Mouse (Mus musculus): ENCODE measurements around the gene Cbx7. TPM values are rescaled to one million over a fixed set of nuclear protein-coding genes. Genes with fewer than 3 reads are reported as not detected.

Gene Cbx7
- polyA plus RNA-seq, 1 experiment: 32.8 TPM

GRCm38 (mm10) chr15:79883352-79883822 is 87.5 kb downstream of the Cbx7 start:
- H3K27ac ChIP-seq (ENCODE audit: insufficient read depth, low read depth, low read length): peak overlapping the region; percentile 33; the same call in 1 of the 2 replicates
- H3K4me3 ChIP-seq (ENCODE audit: low read depth, low read length): peak overlapping the region; percentile 60

GRCm38 (mm10) chr15:79882623-79883267 is 88.2 kb downstream of the Cbx7 start:
- peaks cover 3% of the 10 kb centered on the region; the same call in 1 of the 2 replicates for H3K4me1 ChIP-seq (ENCODE audit: control insufficient read depth, insufficient read depth, insufficient read length, low read length)
- H3K36me3 ChIP-seq (ENCODE audit: control insufficient read depth, insufficient read depth, low read length): no peaks in the 10 kb centered on the region
- no peak overlapping the region for H3K27ac ChIP-seq (ENCODE audit: insufficient read depth, low read depth, low read length)
- 33% methylated on average over 19 of the region's 19 CpGs for WGBS
- H3K4me3 ChIP-seq (ENCODE audit: low read depth, low read length): peak overlapping the region; percentile 60; the same call in 1 of the 2 replicates
- TF ChIP-seq POLR2A (IDR thresholded peaks at IDR 0.05; ENCODE audit: low read depth, low read length): no peak
- TF ChIP-seq CTCF (IDR thresholded peaks at IDR 0.05; ENCODE audit: extremely low read depth, insufficient read length, insufficient replicate concordance, low read depth, low read length): no peak
- no peaks in the 10 kb centered on the region for H3K27me3 ChIP-seq (ENCODE audit: control insufficient read depth, insufficient read depth, low read length)

More at GRCm38 (mm10) chr15:79883352-79883822, 87.5 kb downstream of the Cbx7 start:
- peaks cover 3% of the 10 kb centered on the region; the same call in 1 of the 2 replicates for H3K4me1 ChIP-seq (ENCODE audit: control insufficient read depth, insufficient read depth, insufficient read length, low read length)
- under 1% methylated on average over 30 of the region's 30 CpGs for WGBS
- TF ChIP-seq POLR2A (IDR thresholded peaks at IDR 0.05; ENCODE audit: low read depth, low read length) (0 out of 2 replicates have a peak, but pooled peaks have one; percentile 19), CTCF (IDR thresholded peaks at IDR 0.05; ENCODE audit: extremely low read depth, insufficient read length, insufficient replicate concordance, low read depth, low read length) (peak; percentile 82)
- no peaks in the 10 kb centered on the region for H3K27me3 ChIP-seq (ENCODE audit: control insufficient read depth, insufficient read depth, low read length)
- H3K36me3 ChIP-seq (ENCODE audit: control insufficient read depth, insufficient read depth, low read length): no peaks in the 10 kb centered on the region

GRCm38 (mm10) chr15:79880477-79880876 is 90.4 kb downstream of the Cbx7 start:
- Histone ChIP-seq H3K36me3 (ENCODE audit: control insufficient read depth, insufficient read depth, low read length) (no peaks in the 10 kb centered on the region), H3K4me1 (ENCODE audit: control insufficient read depth, insufficient read depth, insufficient read length, low read length) (peaks cover 3% of the 10 kb centered on the region; the same call in 1 of the 2 replicates), H3K27me3 (ENCODE audit: control insufficient read depth, insufficient read depth, low read length) (no peaks in the 10 kb centered on the region), H3K27ac (ENCODE audit: insufficient read depth, low read depth, low read length) (no peak overlapping the region), H3K4me3 (ENCODE audit: low read depth, low read length) (no peak overlapping the region)
- TF ChIP-seq POLR2A (IDR thresholded peaks at IDR 0.05; ENCODE audit: low read depth, low read length) (no peak), CTCF (IDR thresholded peaks at IDR 0.05; ENCODE audit: extremely low read depth, insufficient read length, insufficient replicate concordance, low read depth, low read length) (no peak)
- 82% methylated on average over 3 of the region's 3 CpGs for WGBS

- TF ChIP-seq CTCF (IDR thresholded peaks at IDR 0.05; ENCODE audit: extremely low read depth, insufficient read length, insufficient replicate concordance, low read depth, low read length) (no peak), POLR2A (IDR thresholded peaks at IDR 0.05; ENCODE audit: low read depth, low read length) (no peak)
- no peaks in the 10 kb centered on the region for H3K27me3 ChIP-seq (ENCODE audit: control insufficient read depth, insufficient read depth, low read length)
- peaks cover 3% of the 10 kb centered on the region; the same call in 1 of the 2 replicates for H3K4me1 ChIP-seq (ENCODE audit: control insufficient read depth, insufficient read depth, insufficient read length, low read length)
- no peaks in the 10 kb centered on the region for H3K36me3 ChIP-seq (ENCODE audit: control insufficient read depth, insufficient read depth, low read length)
- H3K4me3 ChIP-seq (ENCODE audit: low read depth, low read length): no peak overlapping the region
- 8% methylated on average over 13 of the region's 13 CpGs for WGBS
- peak overlapping the region; percentile 6; the same call in 1 of the 2 replicates for H3K27ac ChIP-seq (ENCODE audit: insufficient read depth, low read depth, low read length)
These were observed 91.6 kb downstream of the Cbx7 start for GRCm38 (mm10) chr15:79879319-79879718.

- H3K4me1 ChIP-seq (ENCODE audit: control insufficient read depth, insufficient read depth, insufficient read length, low read length): peaks cover 3% of the 10 kb centered on the region; the same call in 1 of the 2 replicates
- H3K4me3 ChIP-seq (ENCODE audit: low read depth, low read length): no peak overlapping the region
- 45% methylated on average over 6 of the region's 6 CpGs for WGBS
- no peaks in the 10 kb centered on the region for H3K36me3 ChIP-seq (ENCODE audit: control insufficient read depth, insufficient read depth, low read length)
- H3K27me3 ChIP-seq (ENCODE audit: control insufficient read depth, insufficient read depth, low read length): no peaks in the 10 kb centered on the region
- TF ChIP-seq POLR2A (IDR thresholded peaks at IDR 0.05; ENCODE audit: low read depth, low read length) (no peak), CTCF (IDR thresholded peaks at IDR 0.05; ENCODE audit: extremely low read depth, insufficient read length, insufficient replicate concordance, low read depth, low read length) (no peak)
- H3K27ac ChIP-seq (ENCODE audit: insufficient read depth, low read depth, low read length): no peak overlapping the region
These were observed 92.2 kb downstream of the Cbx7 start for GRCm38 (mm10) chr15:79878725-79879136.

GRCm38 (mm10) chr15:79875261-79875995 is 95.5 kb downstream of the Cbx7 start:
- no peak overlapping the region for H3K4me3 ChIP-seq (ENCODE audit: low read depth, low read length)
- peaks cover 3% of the 10 kb centered on the region; the same call in 1 of the 2 replicates for H3K4me1 ChIP-seq (ENCODE audit: control insufficient read depth, insufficient read depth, insufficient read length, low read length)
- WGBS: 46% methylated on average over 18 of the region's 18 CpGs
- no peaks in the 10 kb centered on the region for H3K36me3 ChIP-seq (ENCODE audit: control insufficient read depth, insufficient read depth, low read length)
- no peak for TF ChIP-seq POLR2A (IDR thresholded peaks at IDR 0.05; ENCODE audit: low read depth, low read length)
- TF ChIP-seq CTCF (IDR thresholded peaks at IDR 0.05; ENCODE audit: extremely low read depth, insufficient read length, insufficient replicate concordance, low read depth, low read length): no peak
- no peak overlapping the region for H3K27ac ChIP-seq (ENCODE audit: insufficient read depth, low read depth, low read length)
- no peaks in the 10 kb centered on the region for H3K27me3 ChIP-seq (ENCODE audit: control insufficient read depth, insufficient read depth, low read length)

GRCm38 (mm10) chr15:79873995-79874394 is 96.9 kb downstream of the Cbx7 start:
- 60% methylated on average over 2 of the region's 2 CpGs for WGBS
- no peaks in the 10 kb centered on the region for H3K36me3 ChIP-seq (ENCODE audit: control insufficient read depth, insufficient read depth, low read length)
- no peaks in the 10 kb centered on the region for H3K4me1 ChIP-seq (ENCODE audit: control insufficient read depth, insufficient read depth, insufficient read length, low read length)
- H3K27me3 ChIP-seq (ENCODE audit: control insufficient read depth, insufficient read depth, low read length): no peaks in the 10 kb centered on the region
- H3K27ac ChIP-seq (ENCODE audit: insufficient read depth, low read depth, low read length): no peak overlapping the region
- no peak for TF ChIP-seq POLR2A (IDR thresholded peaks at IDR 0.05; ENCODE audit: low read depth, low read length)
- TF ChIP-seq CTCF (IDR thresholded peaks at IDR 0.05; ENCODE audit: extremely low read depth, insufficient read length, insufficient replicate concordance, low read depth, low read length): no peak
- H3K4me3 ChIP-seq (ENCODE audit: low read depth, low read length): no peak overlapping the region

Measured in small intestine, adult 2 months (tissue).